Mouse (Mus musculus) frontal cortex, postnatal 36 days (tissue): ENCODE results near the gene Ddx58.

ENCODE experiments used
- DNase-seq, 2 experiments: peaks; one replicate each; pipeline ENCODE4 v3.0.0; 2022; ENCODE audit warnings: low spot score in 2 of 2

The Ddx58 gene

GRCm38 (mm10) chr4:40182651-40183320 lies 56.8 kb downstream of the Ddx58 start:
- peak; percentile 56 to 71 for DNase-seq

DNA sequence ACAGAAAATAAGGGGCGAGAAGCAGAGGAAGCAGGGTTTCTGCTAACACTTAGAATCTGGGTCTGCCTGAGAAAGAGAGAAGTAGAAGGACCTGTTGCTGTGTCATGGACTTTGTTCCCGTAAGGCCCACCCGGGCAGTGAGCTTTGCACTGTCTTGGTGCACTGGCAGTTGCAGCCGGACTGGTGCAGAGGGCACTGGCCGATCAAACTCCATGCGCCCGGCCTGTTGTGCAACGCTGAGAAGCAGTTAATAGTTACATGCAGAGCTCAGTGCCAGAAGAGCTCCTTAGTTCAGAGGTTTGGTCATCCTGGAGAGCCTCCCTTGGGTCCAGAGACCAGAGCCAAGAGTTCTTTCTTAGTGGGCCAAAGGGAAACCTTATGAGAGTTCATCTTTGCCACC lies 57.9 kb downstream of the Ddx58 start:
- no peak for DNase-seq

GRCm38 (mm10) chr4:40180046-40180445 lies 59.6 kb downstream of the Ddx58 start:
- DNase-seq, result no peak

- no peak for DNase-seq
Measured at GRCm38 (mm10) chr4:40178584-40178983, 61.0 kb downstream of the Ddx58 start.

GRCm38 (mm10) chr4:40174321-40174720 lies 65.3 kb downstream of the Ddx58 start:
- no peak for DNase-seq

DNA sequence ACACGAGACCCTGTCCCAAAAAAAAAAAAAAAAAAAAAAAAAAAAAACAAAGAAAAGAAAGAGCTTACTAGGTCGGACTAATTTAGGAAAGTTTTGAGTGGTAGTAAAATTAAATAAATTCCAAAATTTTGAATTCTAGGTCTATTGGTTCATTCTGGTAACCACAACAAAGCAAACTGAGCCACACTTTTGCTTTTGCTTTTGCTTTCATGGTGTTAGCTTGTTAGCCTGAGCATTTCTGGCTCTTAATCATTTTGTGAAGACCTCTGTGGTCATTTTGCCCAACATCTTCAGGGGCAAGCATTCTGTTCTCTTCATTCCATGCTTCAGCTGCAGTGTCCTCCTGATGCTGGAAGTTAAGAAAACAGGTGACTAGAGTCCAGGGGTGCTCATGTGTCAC lies 67.3 kb downstream of the Ddx58 start:
- DNase-seq, result no peak

DNA sequence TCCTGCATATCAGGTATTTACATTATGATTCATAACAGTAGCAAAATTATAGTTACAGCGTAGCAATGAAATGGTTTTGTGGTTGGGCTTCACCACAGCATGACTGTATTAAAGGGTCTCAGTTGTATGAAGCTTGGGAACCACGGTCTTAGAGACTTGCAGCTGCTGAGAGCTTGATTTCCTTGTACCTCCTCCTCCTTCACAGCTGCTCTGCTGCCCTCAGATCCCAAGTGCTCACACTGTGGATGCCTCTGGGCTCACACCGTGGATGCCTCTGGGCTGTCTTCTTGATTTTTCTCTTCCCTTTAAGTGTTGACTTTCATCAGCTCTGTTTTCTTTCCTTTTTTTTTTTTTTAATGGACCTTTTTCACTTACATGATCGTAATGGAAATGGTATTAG lies 68.2 kb downstream of the Ddx58 start:
- no peak for DNase-seq

GRCm38 (mm10) chr4:40163646-40164045 lies 76.0 kb downstream of the Ddx58 start:
- DNase-seq, result no peak

DNA sequence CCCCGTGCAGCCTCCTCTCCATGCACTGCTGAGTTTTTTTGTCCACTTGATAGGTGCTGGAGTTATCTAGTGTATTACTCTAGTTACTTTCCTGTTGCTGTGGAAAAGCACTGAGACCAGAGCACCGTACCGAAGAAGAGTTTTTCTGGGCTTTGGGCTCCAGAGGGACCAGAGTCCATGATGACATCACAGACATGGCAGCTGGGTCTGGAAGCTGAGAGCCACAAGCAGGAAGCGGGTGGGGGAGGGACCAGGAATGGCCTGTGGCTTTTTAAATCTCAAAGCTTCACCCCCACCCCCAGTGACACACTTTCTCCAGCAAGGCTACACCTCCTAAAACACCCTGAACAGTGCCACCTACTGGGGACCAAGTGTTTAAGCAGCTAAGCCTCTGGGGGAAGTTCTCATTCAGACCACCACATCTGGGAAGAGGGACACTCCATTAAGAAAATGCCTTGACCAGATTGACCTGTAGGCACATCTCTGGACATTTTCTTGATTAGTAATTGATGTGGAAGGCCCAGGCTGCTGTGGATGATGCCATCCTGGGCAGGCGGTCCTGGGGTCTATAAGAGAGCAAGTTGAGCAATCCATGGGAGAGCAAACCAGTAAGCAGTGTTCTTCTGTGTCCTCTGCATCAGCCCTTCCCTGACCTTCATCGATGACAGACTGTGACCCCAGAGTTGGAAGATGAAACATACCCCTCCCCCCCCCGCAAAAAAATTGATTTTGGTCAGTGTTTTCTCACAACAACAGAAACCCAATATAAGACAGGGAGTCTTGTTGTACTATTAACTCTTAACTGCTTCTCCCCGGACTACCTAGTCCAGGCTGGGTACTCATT lies 78.8 kb downstream of the Ddx58 start:
- no peak for DNase-seq

GRCm38 (mm10) chr4:40158224-40158540 lies 81.4 kb downstream of the Ddx58 start:
- no peak for DNase-seq

GRCm38 (mm10) chr4:40157500-40158223 lies 82.0 kb downstream of the Ddx58 start:
- DNase-seq, result no peak

DNA sequence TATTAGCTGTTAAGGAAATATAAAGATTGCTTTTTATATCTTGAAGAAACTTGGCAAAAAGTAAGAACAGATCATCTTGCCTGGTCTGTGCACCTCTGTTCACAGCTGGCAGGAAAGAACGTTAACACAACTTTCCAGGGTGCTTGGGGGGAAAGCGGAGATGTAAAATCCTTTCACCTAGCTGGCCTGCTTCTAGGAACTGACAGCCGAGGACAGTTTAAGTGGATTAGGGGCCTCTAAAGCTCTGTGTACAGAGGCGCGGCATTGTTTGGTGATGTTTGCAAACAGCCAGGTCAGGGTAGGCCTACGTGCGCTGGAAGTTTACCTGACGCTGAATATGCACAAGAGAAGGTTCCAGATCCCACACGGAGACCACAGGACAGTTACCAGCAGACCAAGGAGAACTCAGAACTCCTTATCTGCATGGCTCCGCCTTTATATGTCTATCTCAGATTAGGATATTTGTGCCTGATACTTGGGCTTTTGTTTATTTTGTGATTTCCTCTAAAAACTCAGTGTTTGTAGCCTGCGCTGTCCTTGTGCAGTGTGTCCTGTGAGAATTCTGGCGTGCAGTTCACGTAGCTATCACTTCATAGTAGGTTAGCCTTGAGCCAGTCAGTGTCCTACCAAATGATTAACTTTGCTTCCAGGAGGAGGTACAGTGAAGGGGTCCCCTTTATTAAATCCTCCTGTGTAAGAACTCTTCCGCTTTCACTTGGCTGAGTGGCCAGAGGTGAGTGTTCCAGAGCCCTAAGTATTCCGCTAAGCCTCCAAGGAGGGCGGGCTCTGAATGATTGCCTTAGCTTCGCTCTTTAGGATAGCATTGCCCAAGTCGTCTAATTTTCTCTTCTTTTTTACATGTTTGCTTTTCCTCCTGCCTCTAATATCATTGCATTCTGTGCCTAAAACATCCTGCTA lies 82.8 kb downstream of the Ddx58 start:
- no peak for DNase-seq

DNA sequence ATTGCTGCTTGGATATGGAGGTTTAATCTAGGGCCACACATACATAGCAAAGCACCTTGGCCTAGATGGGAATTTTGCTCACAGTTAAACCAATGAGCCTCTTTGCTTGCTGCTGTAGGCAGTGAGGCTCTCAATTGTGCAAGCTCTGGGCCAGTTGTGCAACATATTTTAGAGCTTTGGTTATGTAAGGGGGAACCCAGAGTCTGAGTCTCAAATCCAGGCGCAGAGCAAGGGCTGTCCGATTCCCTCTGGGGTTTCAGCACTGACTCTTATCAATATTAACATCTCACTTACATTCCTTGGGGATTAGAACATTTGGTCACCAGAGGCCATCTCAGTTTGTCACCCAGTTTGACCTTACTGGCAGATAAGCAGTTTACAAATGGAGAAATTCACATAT lies 83.5 kb downstream of the Ddx58 start:
- DNase-seq, result no peak

DNA sequence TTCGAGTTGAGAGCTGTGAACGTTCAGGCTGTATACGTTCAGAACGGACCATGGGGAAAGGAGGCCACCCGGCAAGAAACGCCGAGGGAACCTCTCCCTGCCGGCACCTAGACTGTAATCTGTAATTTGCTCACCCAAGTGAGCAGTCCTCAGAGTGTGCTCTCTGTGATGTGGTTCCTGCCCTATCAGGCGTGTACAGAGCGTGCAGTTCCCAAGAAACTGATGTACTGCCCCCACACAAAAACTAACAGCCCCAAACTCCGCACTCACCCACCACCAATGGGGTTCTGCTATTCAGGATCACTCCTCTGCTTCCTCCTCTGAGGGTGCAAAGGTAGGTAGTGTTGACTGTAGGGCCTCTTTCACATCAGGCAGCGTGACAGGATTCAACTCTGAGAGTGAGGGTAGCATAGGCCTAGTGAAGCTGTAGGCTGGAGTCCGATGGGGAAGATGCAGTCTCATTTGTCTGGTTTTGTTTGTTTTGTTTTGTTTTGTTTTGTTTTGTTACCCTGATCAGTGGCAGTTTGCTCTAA lies 84.1 kb downstream of the Ddx58 start:
- DNase-seq, result no peak

DNA sequence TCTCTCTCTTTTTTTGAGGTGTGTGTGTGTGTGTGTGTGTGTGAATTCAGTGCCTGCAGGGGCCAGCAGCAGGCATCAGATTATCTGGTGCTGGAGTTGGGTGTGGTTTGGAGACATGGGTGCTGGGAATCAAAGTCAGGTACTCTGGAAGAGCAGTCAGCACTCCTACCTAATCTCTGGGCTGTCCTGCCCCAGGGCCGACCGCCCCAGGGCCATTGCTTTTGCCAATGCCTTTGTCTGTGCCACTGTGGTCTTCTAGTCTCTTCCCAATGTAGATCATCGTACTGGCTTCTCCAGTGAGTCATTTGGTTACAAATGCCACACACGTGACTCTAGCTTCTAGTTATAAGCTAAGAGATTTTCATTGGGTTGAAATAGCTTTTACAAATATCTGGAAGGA lies 84.9 kb downstream of the Ddx58 start:
- no peak for DNase-seq
